Comparison of ENCODE assay signal across 17 mouse cellular contexts in the genomic region with DNA sequence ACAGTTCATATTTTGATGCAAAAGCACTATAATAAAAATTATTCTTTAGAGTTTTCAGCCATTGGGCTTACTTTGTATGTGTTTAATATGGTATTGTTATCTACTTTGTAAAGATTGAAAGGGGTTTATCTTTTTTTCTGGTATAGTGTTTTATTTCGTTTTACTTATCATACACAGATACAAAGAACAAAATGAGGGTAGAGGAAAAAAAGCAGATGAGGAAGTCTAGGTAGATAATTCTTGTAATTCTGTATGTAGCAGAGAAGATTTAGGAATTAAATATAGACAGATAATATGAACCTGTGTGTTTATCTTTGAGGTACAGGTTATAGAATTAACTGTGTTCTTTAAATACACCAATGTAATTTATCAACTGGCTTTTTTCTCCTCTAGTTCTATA. TPM values are rescaled to one million over a fixed set of nuclear protein-coding genes. Genes with fewer than 3 reads are reported as not detected.
A peak's percentile ranks its signal among the peaks of the same experiment; 100 is the strongest.
DNase-seq lines count a peak whose midpoint lies in the region; TF ChIP-seq lines count a peak whose summit lies in the region.
"Had no signal": no experiment of that assay in that cellular context is flagged by ENCODE, and none has a peak within 500 bp of the region (broad histone marks: within the 10 kb centered on the region; RNA-seq: fewer than 3 reads in every experiment).

No protein-coding gene starts in this region.

- intact Hi-C loops in left cerebral cortex, postnatal 10 days (cut with DNase I): no loop called here

- no peaks in the 10 kb centered on the region for H3K79me2 ChIP-seq in MEL (ENCODE audit: control insufficient read depth, insufficient read depth, low read length, poor library complexity)

- no peak overlapping the region for H3K9ac ChIP-seq in MEL (ENCODE audit: control insufficient read depth, low read depth, low read length, poor library complexity, severe bottlenecking)

- TF ChIP-seq POLR2A in MEL (IDR thresholded peaks at IDR 0.05; ENCODE audit: control insufficient read depth in 1 of 2, insufficient read depth in 1 of 2, low read depth in 1 of 2, low read length in 2 of 2, poor library complexity in 1 of 2): no peak

- H3K27ac ChIP-seq in MEL (ENCODE audit: control insufficient read depth, low read depth, low read length): no peak overlapping the region

- peaks cover 0 to 9% of the 10 kb centered on the region in 2 experiments; a peak in 2 of 4 replicates for H3K4me1 ChIP-seq in MEL (ENCODE audit: control insufficient read depth in 1 of 2, insufficient read depth in 2 of 2, low read length in 2 of 2)

- no peaks in the 10 kb centered on the region for H3K9me3 ChIP-seq in MEL (replicated peaks; ENCODE audit: insufficient read depth, low read length)
- H3K9me3 ChIP-seq: G1E had no signal

- H3K27me3 ChIP-seq in MEL (ENCODE audit: control insufficient read depth in 1 of 2, insufficient read depth in 2 of 2, low read length in 2 of 2): no peaks in the 10 kb centered on the region
- H3K27me3 ChIP-seq: CH12.LX, Patski had no signal

- TF ChIP-seq CTCF in MEL (IDR thresholded peaks at IDR 0.05 in 2 of 3, conservative IDR thresholded peaks at IDR 0.05 in 1 of 3; ENCODE audit: control insufficient read depth in 1 of 3, insufficient read depth in 1 of 3, low read depth in 2 of 3, low read length in 3 of 3, poor library complexity in 1 of 3, severe bottlenecking in 1 of 3): no peak

- no peak overlapping the region for H3K4me3 ChIP-seq in MEL (ENCODE audit: control insufficient read depth in 1 of 2, insufficient read depth in 1 of 2, low read depth in 2 of 2, low read length in 2 of 2)

- peak; percentile 82 to 83 for TF ChIP-seq EP300 in MEL (IDR thresholded peaks at IDR 0.05; ENCODE audit: low read depth in 1 of 2, low read length in 2 of 2)

- H3K36me3 ChIP-seq in MEL (ENCODE audit: control insufficient read depth in 1 of 2, insufficient read depth in 2 of 2, low read length in 2 of 2): peaks cover 10 to 15% of the 10 kb centered on the region in 2 experiments

- no peak for TF ChIP-seq RAD21 in MEL (IDR thresholded peaks at IDR 0.05; ENCODE audit: low read depth, low read length)

- DNase-seq in MEL (ENCODE audit: low read depth, low spot score): peak; percentile 31
- no peak for DNase-seq in left cerebral cortex, postnatal 10 days (ENCODE audit: extremely low spot score in 1 of 2, low spot score in 2 of 2)
- DNase-seq: adrenal gland, adult 2 months; adrenal gland, adult 8-10 months; adrenal gland, postnatal 10 days; adrenal gland, postnatal 14 days; adrenal gland, postnatal 25 days; adrenal gland, postnatal 36 days; B cell, adult 2 months; cerebellum, adult 11 months; cerebellum, adult 11-12 months; cerebellum, adult 18-20 months; cerebellum, adult 2 months; cerebellum, adult 8-10 months had no signal

TF ChIP-seq in MEL, 35 proteins besides CTCF, POLR2A, EP300 and RAD21:
- TF ChIP-seq ETS1 (IDR thresholded peaks at IDR 0.05; ENCODE audit: low read depth, low read length) (peak; percentile 30; the same call in 1 of the 2 replicates), ZNF384 (IDR thresholded peaks at IDR 0.05; ENCODE audit: low read depth, low read length) (0 out of 2 replicates have a peak, but pooled peaks have one; percentile 12), BHLHE40 (IDR thresholded peaks at IDR 0.05; ENCODE audit: borderline replicate concordance, low read depth, low read length) (no peak), ZKSCAN1 (IDR thresholded peaks at IDR 0.05; ENCODE audit: low read depth, low read length) (no peak), SIN3A (IDR thresholded peaks at IDR 0.05; ENCODE audit: low read length) (0 out of 2 replicates have a peak, but pooled peaks have one; percentile 22), USF2 (IDR thresholded peaks at IDR 0.05; ENCODE audit: borderline replicate concordance in 1 of 2, insufficient read depth in 1 of 2, low read depth in 1 of 2, low read length in 2 of 2) (no peak), TBP (IDR thresholded peaks at IDR 0.05; ENCODE audit: low read depth, low read length) (no peak), POLR2AphosphoS5 (IDR thresholded peaks at IDR 0.05; ENCODE audit: borderline replicate concordance, low read depth, low read length) (no peak), NRF1 (IDR thresholded peaks at IDR 0.05; ENCODE audit: insufficient read depth, low read depth, low read length, poor library complexity, severe bottlenecking) (no peak), GATA1 (IDR thresholded peaks at IDR 0.05; ENCODE audit: low read depth, low read length) (peak; percentile 87), ZC3H11A (IDR thresholded peaks at IDR 0.05; ENCODE audit: low read depth, low read length) (no peak), MEF2A (IDR thresholded peaks at IDR 0.05; ENCODE audit: extremely low read depth, insufficient replicate concordance, low read depth, low read length, poor library complexity, severe bottlenecking) (no peak), MYC (IDR thresholded peaks at IDR 0.05; ENCODE audit: low read depth, low read length) (0 out of 2 replicates have a peak, but pooled peaks have one; percentile 28), TAL1 (IDR thresholded peaks at IDR 0.05; ENCODE audit: low read length) (no peak), TCF12 (IDR thresholded peaks at IDR 0.05; ENCODE audit: low read depth, low read length) (peak; percentile 67), MYB (IDR thresholded peaks at IDR 0.05; ENCODE audit: low read depth, low read length) (peak; percentile 37), E2F4 (IDR thresholded peaks at IDR 0.05; ENCODE audit: borderline replicate concordance, low read depth, low read length) (no peak), ZMIZ1 (IDR thresholded peaks at IDR 0.05; ENCODE audit: low read depth, low read length) (no peak), RCOR1 (IDR thresholded peaks at IDR 0.05; ENCODE audit: low read depth, low read length) (peak; percentile 77)

RNA-seq across cellular contexts. Expression of a gene that starts 30.9 kb away (rescaled TPM):
- 45.6 and 62.7 TPM in 2 replicates for total RNA-seq in MEL (2012; rRNA removed)
- 10 to 100 TPM; 42.5 to 96.4 TPM for polyA plus RNA-seq in MEL (2012; ENCODE audit: insufficient read depth in 1 of 2, insufficient read length in 2 of 2, low read depth in 1 of 2, low replicate concordance in 2 of 2, missing spikeins in 1 of 2)
- 10 to 100 TPM; 54.5 to 55.2 TPM for total RNA-seq in left cerebral cortex, postnatal 10 days (2021)
